Comparison of ENCODE assay signal across 8 mouse cellular contexts in genomic region chr17:31776949-31777607, GRCm38 (mm10).
DNase-seq lines count a peak whose midpoint lies in the region; ATAC-seq and TF ChIP-seq lines count a peak whose summit lies in the region.

No protein-coding gene starts in this region.

- H3K4me3 ChIP-seq in C2C12 (ENCODE audit: insufficient read depth, poor library complexity, severe bottlenecking), result no peak overlapping the region
- no peak overlapping the region for H3K4me3 ChIP-seq in ES-Bruce4 (ENCODE audit: low read depth, low read length)
- no peak overlapping the region for H3K4me3 ChIP-seq in kidney, embryonic 14.5 days (ENCODE audit: low read length)
- no peak overlapping the region for H3K4me3 ChIP-seq in midbrain, embryonic 14.5 days (replicated peaks; ENCODE audit: low read depth, low read length)
- no peak overlapping the region for H3K4me3 ChIP-seq in thymus, adult 2 months (ENCODE audit: control insufficient read depth, insufficient read depth, low read length)

- H3K36me3 ChIP-seq in C2C12 (ENCODE audit: control insufficient read depth, insufficient read depth), result no peaks in the 10 kb centered on the region
- no peaks in the 10 kb centered on the region for H3K36me3 ChIP-seq in ES-Bruce4 (ENCODE audit: control insufficient read depth, insufficient read depth, low read length, poor library complexity, severe bottlenecking)
- H3K36me3 ChIP-seq in kidney, embryonic 14.5 days (ENCODE audit: control insufficient read depth, insufficient read depth, low read length), result no peaks in the 10 kb centered on the region
- no peaks in the 10 kb centered on the region for H3K36me3 ChIP-seq in midbrain, embryonic 14.5 days (ENCODE audit: control insufficient read depth, insufficient read depth, low read length)
- H3K36me3 ChIP-seq in thymus, adult 2 months (ENCODE audit: control insufficient read depth, insufficient read depth, low read length), result no peaks in the 10 kb centered on the region

- TF ChIP-seq EP300 in ES-Bruce4 (IDR thresholded peaks at IDR 0.05; ENCODE audit: insufficient read depth, low read depth, low read length), result peak; percentile 80; the same call in 1 of the 2 replicates

- no peak overlapping the region for H3K4me2 ChIP-seq in kidney, embryonic 14.5 days (replicated peaks; ENCODE audit: low read depth, low read length)
- no peak overlapping the region for H3K4me2 ChIP-seq in midbrain, embryonic 14.5 days (ENCODE audit: low read length)

- no peaks in the 10 kb centered on the region for H3K79me3 ChIP-seq in C2C12 (ENCODE audit: low read depth)

- H3K4me1 ChIP-seq in ES-Bruce4 (ENCODE audit: control insufficient read depth, insufficient read depth, low read length), result peaks cover 5% of the 10 kb centered on the region
- H3K4me1 ChIP-seq in kidney, embryonic 14.5 days (ENCODE audit: control insufficient read depth, insufficient read depth, low read length), result peaks cover 26% of the 10 kb centered on the region
- 0 out of 2 replicates have a peak, but pooled peaks cover 4% of the 10 kb centered on the region for H3K4me1 ChIP-seq in midbrain, embryonic 14.5 days (ENCODE audit: control insufficient read depth, insufficient read depth, low read length)
- peaks cover 5% of the 10 kb centered on the region for H3K4me1 ChIP-seq in thymus, adult 2 months (replicated peaks; ENCODE audit: control insufficient read depth, insufficient read depth, low read length)

- H3K79me2 ChIP-seq in C2C12 (ENCODE audit: control insufficient read depth, insufficient read depth), result no peaks in the 10 kb centered on the region

- no peaks in the 10 kb centered on the region for H3K9me3 ChIP-seq in ES-Bruce4 (replicated peaks; ENCODE audit: control insufficient read depth, insufficient read depth, low read length, poor library complexity, severe bottlenecking)
- H3K9me3 ChIP-seq in kidney, embryonic 14.5 days (ENCODE audit: control insufficient read depth, low read length), result no peaks in the 10 kb centered on the region
- H3K9me3 ChIP-seq in midbrain, embryonic 14.5 days (ENCODE audit: control insufficient read depth, low read length), result no peaks in the 10 kb centered on the region

- peak; percentile 22 for DNase-seq in gastrocnemius, postnatal 25 days
- DNase-seq in midbrain, embryonic 14.5 days, result peak; percentile 53
- DNase-seq in left cerebral cortex, adult 11 months (ENCODE audit: low spot score), result no peak
- DNase-seq in thymus, adult 2 months, result no peak

- H3K27me3 ChIP-seq in C2C12 (ENCODE audit: control insufficient read depth, insufficient read depth, insufficient read length) (no peaks in the 10 kb centered on the region), ES-Bruce4 (ENCODE audit: control insufficient read depth, insufficient read depth, low read length, poor library complexity, severe bottlenecking) (no peaks in the 10 kb centered on the region)
- H3K27me3 ChIP-seq in kidney, embryonic 14.5 days (ENCODE audit: control insufficient read depth, insufficient read depth, low read length), result no peaks in the 10 kb centered on the region
- H3K27me3 ChIP-seq in midbrain, embryonic 14.5 days (ENCODE audit: control insufficient read depth, insufficient read depth, low read length), result no peaks in the 10 kb centered on the region
- no peaks in the 10 kb centered on the region for H3K27me3 ChIP-seq in thymus, adult 2 months (ENCODE audit: control insufficient read depth, insufficient read depth, low read length)

- H3ac ChIP-seq in C2C12 (ENCODE audit: control insufficient read depth, insufficient read length, low read depth), result no peak overlapping the region

- no peak for TF ChIP-seq POLR2A in ES-Bruce4 (IDR thresholded peaks at IDR 0.05; ENCODE audit: insufficient read depth, low read length)
- no peak for TF ChIP-seq POLR2A in thymus, adult 2 months (IDR thresholded peaks at IDR 0.05; ENCODE audit: control insufficient read depth, extremely low read depth, insufficient read depth, low read length, poor library complexity)

- H3K27ac ChIP-seq in ES-Bruce4 (ENCODE audit: insufficient read depth, low read length), result no peak overlapping the region
- peak overlapping the region; percentile 83 for H3K27ac ChIP-seq in kidney, embryonic 14.5 days (ENCODE audit: low read depth, low read length)
- H3K27ac ChIP-seq in midbrain, embryonic 14.5 days (replicated peaks; ENCODE audit: low read depth, low read length), result 0 out of 2 replicates have a peak overlapping the region, but pooled peaks have one; percentile 15
- H3K27ac ChIP-seq in thymus, adult 2 months (ENCODE audit: control insufficient read depth, insufficient read depth, low read length), result no peak overlapping the region

- 24% methylated on average over 9 of the region's 9 CpGs for WGBS in kidney, embryonic 14.5 days
- 64% methylated on average over 9 of the region's 9 CpGs for WGBS in midbrain, embryonic 14.5 days
- 76% methylated on average over 9 of the region's 9 CpGs for WGBS in thymus, adult 2 months

- no peak for TF ChIP-seq CTCF in C2C12 (IDR thresholded peaks at IDR 0.05; ENCODE audit: control insufficient read depth, insufficient read depth, insufficient read length)
- no peak for TF ChIP-seq CTCF in ES-Bruce4 (IDR thresholded peaks at IDR 0.05; ENCODE audit: low read depth, low read length)
- no peak for TF ChIP-seq CTCF in thymus, adult 2 months (IDR thresholded peaks at IDR 0.05; ENCODE audit: borderline replicate concordance, control insufficient read depth, extremely low read depth, insufficient read depth, low read length, poor library complexity)

- ATAC-seq in kidney, embryonic 14.5 days (ENCODE audit: low FRiP score, low TSS enrichment), result peak; percentile 93
- peak; percentile 55 for ATAC-seq in midbrain, embryonic 14.5 days (ENCODE audit: low FRiP score, low TSS enrichment)
- ATAC-seq in megakaryocyte-erythroid progenitor cell, adult 5-6 weeks (replicated peaks; ENCODE audit: low FRiP score, low TSS enrichment, poor library complexity, severe bottlenecking), result no peak

- no peak overlapping the region for H3K9ac ChIP-seq in ES-Bruce4 (ENCODE audit: low read depth, poor library complexity, severe bottlenecking)
- no peak overlapping the region for H3K9ac ChIP-seq in kidney, embryonic 14.5 days (ENCODE audit: low read depth, low read length)
- H3K9ac ChIP-seq in midbrain, embryonic 14.5 days (replicated peaks; ENCODE audit: low read length), result no peak overlapping the region

TF ChIP-seq in C2C12, 6 proteins besides CTCF, POLR2A, EP300 and RAD21:
- TF ChIP-seq FOSL1 (IDR thresholded peaks at IDR 0.05; ENCODE audit: insufficient read depth, low read length, poor library complexity, severe bottlenecking) (no peak), MYOD1 (IDR thresholded peaks at IDR 0.05; ENCODE audit: control insufficient read depth, insufficient read length, low read depth) (no peak), USF1 (IDR thresholded peaks at IDR 0.05; ENCODE audit: low read depth) (peak; percentile 8), MAX (IDR thresholded peaks at IDR 0.05) (no peak), CEBPB (IDR thresholded peaks at IDR 0.05; ENCODE audit: low read depth) (no peak), MYOG (IDR thresholded peaks at IDR 0.05; ENCODE audit: control insufficient read depth, extremely low read depth, insufficient read length) (no peak)

Comparison
In these comparisons a context has a peak if more than half of its experiments do, and no peak if none do; other contexts are left out.
1. H3K27ac ChIP-seq: peak in kidney, embryonic 14.5 days (single experiment) and midbrain, embryonic 14.5 days (single experiment); none in ES-Bruce4 (single experiment) and thymus, adult 2 months (single experiment).
2. DNase-seq: peak in gastrocnemius, postnatal 25 days (single experiment) and midbrain, embryonic 14.5 days (single experiment); none in left cerebral cortex, adult 11 months (single experiment) and thymus, adult 2 months (single experiment).